Mouse (Mus musculus) stomach, embryonic 15.5 days (tissue): ENCODE results near the gene Hfe2. TPM values are rescaled to one million over a fixed set of nuclear protein-coding genes. Genes with fewer than 3 reads are reported as not detected.
A peak's percentile ranks its signal among the peaks of the same experiment; 100 is the strongest.
"Not testable (repeated sequence)": the region's sequence is repeated elsewhere in the genome, so short reads cannot be mapped to it uniquely, and the experiment has no call there.

Experiments used
- ATAC-seq: fragments of 200-750 bp; cut with Nextera tagmentation; 2 replicates; pipeline ENCODE4 v1.8.0; 2017; ENCODE audit warnings: low read depth, moderate number of reproducible peaks, moderate TSS enrichment; ENCODE audit not compliant: insufficient read depth, low FRiP score
- H3K27ac ChIP-seq: fragments of 300-500 bp; sonication (generic); 2 replicates; pipeline ENCODE4 v1.5.1; 2015; ENCODE audit warnings: mild to moderate bottlenecking, inconsistent platforms
- H3K27me3 ChIP-seq: fragments of 300-500 bp; sonication (generic); replicated peaks from 2 replicates; pipeline ENCODE4 v1.6.1; 2015; ENCODE audit warnings: inconsistent platforms
- H3K36me3 ChIP-seq: fragments of 300-500 bp; sonication (generic); 2 replicates; pipeline ENCODE4 v1.6.1; 2015; ENCODE audit warnings: inconsistent platforms
- H3K4me1 ChIP-seq: fragments of 300-500 bp; sonication (generic); 2 replicates; pipeline ENCODE4 v1.6.1; 2015; ENCODE audit warnings: inconsistent platforms
- H3K4me2 ChIP-seq: fragments of 300-500 bp; sonication (generic); 2 replicates; pipeline ENCODE4 v1.6.1; 2015; ENCODE audit warnings: mild to moderate bottlenecking, inconsistent platforms
- H3K4me3 ChIP-seq: fragments of 300-500 bp; sonication (generic); replicated peaks from 2 replicates; pipeline ENCODE4 v1.5.1; 2015; ENCODE audit warnings: inconsistent platforms
- H3K9ac ChIP-seq: fragments of 300-500 bp; sonication (generic); 2 replicates; pipeline ENCODE4 v1.6.1; 2015; ENCODE audit warnings: inconsistent platforms
- H3K9me3 ChIP-seq: fragments of 300-500 bp; sonication (generic); 2 replicates; pipeline ENCODE4 v1.6.1; 2016; ENCODE audit warnings: inconsistent platforms
- WGBS: fragments of 180-500 bp; shearing (Covaris S2); methylation state at CpG from one replicate; pipeline ENCODE4 v1.1.7; 2015; 5-methylcytosine and 5-hydroxymethylcytosine counted together
- polyA plus RNA-seq: library from polyadenylated mRNA; unstranded; fragments of >200 nt; fragmentation: Nextera tagmentation; extraction: Ambion mirVana; gene quantifications from 2 replicates; pipeline ENCODE4 v1.2.1, GENCODE M21; 2015

The Hfe2 gene
- 0.72 and 0.78 TPM in 2 replicates for polyA plus RNA-seq

- no peak within 1 kb of the TSS for H3K4me3 ChIP-seq
- whole genome bisulfite sequencing, result 60% methylated on average over 4 of the region's 4 CpGs
- no peak within 1 kb of the TSS for H3K27ac ChIP-seq
- no peak within 1 kb of the TSS for H3K9ac ChIP-seq
- no peak for ATAC-seq
- no peak within 1 kb of the TSS for H3K4me2 ChIP-seq
- peaks cover 7% of the 10 kb centered on the region for H3K4me1 ChIP-seq
- no peaks in the 10 kb centered on the region for H3K9me3 ChIP-seq
- H3K36me3 ChIP-seq, result no peaks in the 10 kb centered on the region
- H3K27me3 ChIP-seq, result peaks cover 32% of the 10 kb centered on the region
Observed at GRCm38 (mm10) chr3:96524914-96525313, at the start of gene Hfe2. TSS of gene Hfe2 (plus strand) at chr3:96525172.

GRCm38 (mm10) chr3:96477084-96477483 is 47.9 kb upstream of the Hfe2 start:
- Histone ChIP-seq H3K27ac (no peak overlapping the region), H3K9ac (no peak overlapping the region), H3K4me3 (no peak overlapping the region), H3K36me3 (no peaks in the 10 kb centered on the region), H3K4me2 (no peak overlapping the region), H3K27me3 (peaks cover 34% of the 10 kb centered on the region), H3K9me3 (no peaks in the 10 kb centered on the region), H3K4me1 (peaks cover 5% of the 10 kb centered on the region)
- no peak for ATAC-seq
- WGBS, result 46% methylated on average over 3 of the region's 3 CpGs

- WGBS, result 73% methylated on average over 6 of the region's 6 CpGs
- no peak overlapping the region for H3K4me3 ChIP-seq
- ATAC-seq, result no peak
- no peaks in the 10 kb centered on the region for H3K9me3 ChIP-seq
- no peak overlapping the region for H3K9ac ChIP-seq
- H3K4me1 ChIP-seq, result peaks cover 5% of the 10 kb centered on the region
- H3K27ac ChIP-seq, result no peak overlapping the region
- H3K4me2 ChIP-seq, result no peak overlapping the region
- no peaks in the 10 kb centered on the region for H3K36me3 ChIP-seq
- H3K27me3 ChIP-seq, result peaks cover 34% of the 10 kb centered on the region
Observed at GRCm38 (mm10) chr3:96477558-96477957, 47.4 kb upstream of the Hfe2 start.

GRCm38 (mm10) chr3:96479249-96479648 is 45.7 kb upstream of the Hfe2 start:
- no peaks in the 10 kb centered on the region for H3K9me3 ChIP-seq
- H3K4me3 ChIP-seq, result no peak overlapping the region
- no peak overlapping the region for H3K27ac ChIP-seq
- H3K36me3 ChIP-seq, result no peaks in the 10 kb centered on the region
- H3K27me3 ChIP-seq, result peaks cover 24% of the 10 kb centered on the region
- WGBS, result 21% methylated on average over 3 of the region's 3 CpGs
- peak; percentile 35; the same call in 1 of the 2 replicates for ATAC-seq
- peaks cover 5% of the 10 kb centered on the region for H3K4me1 ChIP-seq
- no peak overlapping the region for H3K9ac ChIP-seq
- H3K4me2 ChIP-seq, result no peak overlapping the region

- WGBS, result 78% methylated on average over 4 of the region's 4 CpGs
- H3K27me3 ChIP-seq, result peaks cover 15% of the 10 kb centered on the region
- H3K4me3 ChIP-seq, result no peak overlapping the region
- ATAC-seq, result no peak
- no peak overlapping the region for H3K4me2 ChIP-seq
- H3K27ac ChIP-seq, result no peak overlapping the region
- H3K4me1 ChIP-seq, result no peaks in the 10 kb centered on the region
- H3K9ac ChIP-seq, result no peak overlapping the region
- H3K36me3 ChIP-seq, result no peaks in the 10 kb centered on the region
- no peaks in the 10 kb centered on the region for H3K9me3 ChIP-seq
Observed at GRCm38 (mm10) chr3:96480684-96481270, 44.2 kb upstream of the Hfe2 start.

- no peaks in the 10 kb centered on the region for H3K36me3 ChIP-seq
- H3K27me3 ChIP-seq, result peaks cover 8% of the 10 kb centered on the region
- H3K9me3 ChIP-seq, result no peaks in the 10 kb centered on the region
- no peak overlapping the region for H3K4me3 ChIP-seq
- H3K4me1 ChIP-seq, result no peaks in the 10 kb centered on the region
- H3K4me2 ChIP-seq, result no peak overlapping the region
- H3K9ac ChIP-seq, result no peak overlapping the region
- H3K27ac ChIP-seq, result no peak overlapping the region
- 85% methylated on average over 3 of the region's 3 CpGs for WGBS
- ATAC-seq, result no peak
Observed at GRCm38 (mm10) chr3:96481856-96482255, 43.1 kb upstream of the Hfe2 start.

- Histone ChIP-seq H3K36me3 (no peaks in the 10 kb centered on the region), H3K9me3 (no peaks in the 10 kb centered on the region), H3K4me3 (no peak overlapping the region), H3K4me2 (no peak overlapping the region), H3K27me3 (peaks cover 5% of the 10 kb centered on the region), H3K4me1 (0 out of 2 replicates have a peak, but pooled peaks cover 4% of the 10 kb centered on the region), H3K9ac (no peak overlapping the region), H3K27ac (no peak overlapping the region)
- 88% methylated on average over 13 of the region's 13 CpGs for WGBS
- no peak for ATAC-seq
Observed at GRCm38 (mm10) chr3:96482451-96482850, 42.5 kb upstream of the Hfe2 start.

- not testable (repeated sequence) for H3K27ac ChIP-seq, ATAC-seq, H3K9me3 ChIP-seq, H3K4me2 ChIP-seq, H3K36me3 ChIP-seq, H3K9ac ChIP-seq, H3K4me3 ChIP-seq, H3K27me3 ChIP-seq, H3K4me1 ChIP-seq
- WGBS, result 56% methylated on average over 7 of the region's 7 CpGs
Observed at GRCm38 (mm10) chr3:96483044-96483443, 41.9 kb upstream of the Hfe2 start.

GRCm38 (mm10) chr3:96483946-96484345 is 41.0 kb upstream of the Hfe2 start:
- Histone ChIP-seq H3K9me3 (no peaks in the 10 kb centered on the region), H3K4me2 (no peak overlapping the region), H3K27ac (no peak overlapping the region), H3K4me3 (no peak overlapping the region), H3K36me3 (no peaks in the 10 kb centered on the region), H3K9ac (no peak overlapping the region), H3K4me1 (0 out of 2 replicates have a peak, but pooled peaks cover 4% of the 10 kb centered on the region), H3K27me3 (no peaks in the 10 kb centered on the region; the same call in 1 of the 2 replicates)
- WGBS, result 83% methylated on average over 2 of the region's 2 CpGs
- no peak for ATAC-seq

- Histone ChIP-seq H3K4me2 (no peak overlapping the region), H3K9me3 (no peaks in the 10 kb centered on the region), H3K4me3 (no peak overlapping the region), H3K27ac (no peak overlapping the region), H3K9ac (no peak overlapping the region), H3K36me3 (no peaks in the 10 kb centered on the region), H3K4me1 (0 out of 2 replicates have a peak, but pooled peaks cover 4% of the 10 kb centered on the region), H3K27me3 (no peaks in the 10 kb centered on the region; the same call in 1 of the 2 replicates)
- 73% methylated on average over 4 of the region's 4 CpGs for WGBS
- ATAC-seq, result no peak
Observed at GRCm38 (mm10) chr3:96484921-96485320, 40.1 kb upstream of the Hfe2 start.

GRCm38 (mm10) chr3:96485361-96485760 is 39.6 kb upstream of the Hfe2 start:
- 0 out of 2 replicates have a peak overlapping the region, but pooled peaks have one; percentile 19 for H3K4me2 ChIP-seq
- ATAC-seq, result no peak

GRCm38 (mm10) chr3:96486064-96486827 is 38.7 kb upstream of the Hfe2 start:
- not testable (repeated sequence) for H3K4me3 ChIP-seq, H3K27me3 ChIP-seq, H3K4me1 ChIP-seq, H3K4me2 ChIP-seq, H3K9ac ChIP-seq, H3K27ac ChIP-seq, H3K9me3 ChIP-seq, H3K36me3 ChIP-seq
- whole genome bisulfite sequencing, result 7% methylated on average over 5 of the region's 34 CpGs
- ATAC-seq, result peak; percentile 68

More at GRCm38 (mm10) chr3:96485361-96485760, 39.6 kb upstream of the Hfe2 start:
- H3K4me3 ChIP-seq, result no peak overlapping the region
- no peaks in the 10 kb centered on the region for H3K9me3 ChIP-seq
- H3K36me3 ChIP-seq, result no peaks in the 10 kb centered on the region
- H3K9ac ChIP-seq, result no peak overlapping the region
- WGBS, result 79% methylated on average over 2 of the region's 2 CpGs
- 0 out of 2 replicates have a peak, but pooled peaks cover 4% of the 10 kb centered on the region for H3K4me1 ChIP-seq
- no peak overlapping the region for H3K27ac ChIP-seq
- no peaks in the 10 kb centered on the region; the same call in 1 of the 2 replicates for H3K27me3 ChIP-seq
